Mouse (Mus musculus) hindbrain, embryonic 14.5 days (tissue): ENCODE results near the gene Fam71b. TPM values are rescaled to one million over a fixed set of nuclear protein-coding genes. Genes with fewer than 3 reads are reported as not detected.
"Not testable (repeated sequence)": the region's sequence is repeated elsewhere in the genome, so short reads cannot be mapped to it uniquely, and the experiment has no call there.

ENCODE experiments used
- ATAC-seq: fragments of 200-750 bp; cut with Nextera tagmentation; 2 replicates; pipeline ENCODE4 v1.8.0; 2017; ENCODE audit warnings: moderate number of reproducible peaks, mild to moderate bottlenecking, moderate TSS enrichment, moderate library complexity; ENCODE audit not compliant: low FRiP score
- DNase-seq: peaks from one replicate; pipeline ENCODE4 v3.0.0-alpha.2; 2015; ENCODE audit warnings: low spot score
- H3K27ac ChIP-seq: fragments of 300-500 bp; sonication (generic); 2 replicates; pipeline ENCODE4 v1.5.1; 2014; ENCODE audit warnings: mild to moderate bottlenecking, moderate library complexity
- H3K27me3 ChIP-seq: fragments of 300-500 bp; sonication (generic); 2 replicates; pipeline ENCODE4 v1.6.1; 2014; ENCODE audit warnings: mild to moderate bottlenecking, low read length, mixed read lengths; ENCODE audit not compliant: control insufficient read depth, insufficient read depth
- H3K36me3 ChIP-seq: fragments of 300-500 bp; sonication (generic); replicated peaks from 2 replicates; pipeline ENCODE4 v1.6.1; 2014; ENCODE audit not compliant: control insufficient read depth, insufficient read depth
- H3K4me1 ChIP-seq: fragments of 300-500 bp; sonication (generic); replicated peaks from 2 replicates; pipeline ENCODE4 v1.6.1; 2014; ENCODE audit warnings: antibody characterized with exemption, low read length, mixed read lengths; ENCODE audit not compliant: control insufficient read depth, insufficient read depth
- H3K4me2 ChIP-seq: fragments of 300-500 bp; sonication (generic); replicated peaks from 2 replicates; pipeline ENCODE4 v1.6.1; 2014; ENCODE audit warnings: mild to moderate bottlenecking, moderate library complexity
- H3K4me3 ChIP-seq: fragments of 300-500 bp; sonication (generic); replicated peaks from 2 replicates; pipeline ENCODE4 v1.5.1; 2014; ENCODE audit warnings: mild to moderate bottlenecking, low read length
- H3K9ac ChIP-seq: fragments of 300-500 bp; sonication (generic); 2 replicates; pipeline ENCODE4 v1.6.1; 2014
- H3K9me3 ChIP-seq: fragments of 300-500 bp; sonication (generic); 2 replicates; pipeline ENCODE4 v1.6.1; 2016; ENCODE audit warnings: low read length; ENCODE audit not compliant: control insufficient read depth
- WGBS: fragments of 180-500 bp; shearing (Covaris S2); extraction: QIAGEN DNeasy Blood & Tissue Kit; methylation state at CpG from one replicate; pipeline ENCODE4 v1.1.7; 2014; 5-methylcytosine and 5-hydroxymethylcytosine counted together
- polyA plus RNA-seq: library from polyadenylated mRNA; unstranded; fragments of >200 nt; fragmentation: Nextera tagmentation; extraction: Ambion mirVana; gene quantifications from 2 replicates; pipeline ENCODE4 v1.2.1, GENCODE M21; 2014

Fam71b gene
- polyA plus RNA-seq, 1 experiment from 2014 or later, result not detected

DNA sequence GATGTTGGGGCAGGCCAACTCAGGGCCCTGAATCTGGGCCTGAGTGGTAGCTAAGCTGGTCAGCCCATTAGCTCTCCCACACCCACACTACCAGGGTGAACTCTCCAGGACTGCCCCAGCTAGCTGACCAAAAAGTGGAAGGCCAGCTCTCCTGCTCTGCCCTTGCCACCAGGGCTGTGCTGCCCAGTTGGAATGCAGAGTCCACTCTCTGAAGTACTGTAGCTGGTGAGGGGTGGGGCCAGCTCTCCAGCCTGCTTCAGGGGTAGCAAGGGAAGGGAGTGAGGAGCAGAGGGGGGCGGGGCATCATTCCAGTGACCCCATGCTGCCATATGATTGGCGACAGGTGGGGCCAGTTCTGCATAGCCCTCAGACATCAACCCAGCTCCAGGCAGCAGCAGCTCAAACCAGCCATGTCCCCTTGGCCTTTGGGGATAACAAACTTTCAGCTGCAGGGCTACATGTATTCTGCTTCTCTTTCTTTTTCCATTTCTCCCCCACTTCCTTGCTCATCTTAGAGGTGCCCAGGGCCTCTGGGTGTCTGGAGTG is 13.7 kb downstream of the Fam71b start:
- DNase-seq, result no peak
- 39% methylated on average over 2 of the region's 2 CpGs for WGBS
- Histone ChIP-seq H3K27me3 (no peaks in the 10 kb centered on the region), H3K9me3 (no peaks in the 10 kb centered on the region), H3K4me3 (no peak overlapping the region), H3K27ac (no peak overlapping the region), H3K9ac (no peak overlapping the region), H3K36me3 (no peaks in the 10 kb centered on the region), H3K4me2 (no peak overlapping the region), H3K4me1 (no peaks in the 10 kb centered on the region)
- no peak for ATAC-seq

DNA sequence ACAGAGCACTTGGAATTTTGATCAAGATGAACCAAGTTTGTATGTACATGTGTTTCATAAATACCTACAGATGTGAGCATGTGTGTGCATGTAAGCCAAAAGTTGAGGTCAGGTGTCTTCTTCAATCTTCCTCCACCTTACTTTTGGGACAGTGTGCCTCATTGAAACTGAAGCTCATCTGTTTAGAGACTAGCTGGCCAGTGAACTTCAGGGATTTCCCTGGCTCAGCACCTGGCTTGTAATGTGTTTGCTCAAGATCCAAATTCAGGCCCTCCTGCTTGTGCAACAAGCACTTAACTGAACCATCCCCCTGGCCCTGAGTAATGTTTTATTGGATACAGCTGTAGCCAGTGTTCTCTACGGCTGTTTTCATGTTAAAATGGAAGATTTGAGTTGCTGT is 22.1 kb downstream of the Fam71b start:
- Histone ChIP-seq H3K9me3 (no peaks in the 10 kb centered on the region), H3K27ac (no peak overlapping the region), H3K4me2 (no peak overlapping the region), H3K9ac (no peak overlapping the region), H3K27me3 (no peaks in the 10 kb centered on the region), H3K36me3 (no peaks in the 10 kb centered on the region), H3K4me1 (no peaks in the 10 kb centered on the region), H3K4me3 (no peak overlapping the region)
- DNase-seq (no peak), ATAC-seq (no peak)
- 83% methylated on average over 1 of the region's 1 CpGs for WGBS

DNA sequence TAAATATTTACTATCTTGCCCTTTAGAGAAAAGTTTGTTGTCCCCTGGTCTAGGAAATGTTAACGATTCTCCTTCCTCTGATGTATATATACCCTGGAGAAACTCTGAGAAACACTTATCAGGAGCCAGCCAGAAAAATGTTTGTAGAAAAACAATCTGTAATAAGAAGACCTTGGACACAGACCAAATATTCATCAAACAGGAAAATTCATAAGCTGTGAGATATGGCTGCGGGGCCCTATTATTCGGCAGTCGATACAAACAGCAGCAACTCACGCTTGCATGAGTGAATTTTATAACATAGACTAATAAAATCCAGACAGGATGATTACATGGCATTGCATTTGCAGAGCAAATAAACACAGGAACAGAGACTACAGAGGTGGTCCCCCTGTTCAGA is 22.5 kb downstream of the Fam71b start:
- DNase-seq (no peak), ATAC-seq (no peak)
- Histone ChIP-seq H3K9ac (no peak overlapping the region), H3K27ac (no peak overlapping the region), H3K4me3 (no peak overlapping the region), H3K36me3 (no peaks in the 10 kb centered on the region), H3K9me3 (no peaks in the 10 kb centered on the region), H3K4me1 (no peaks in the 10 kb centered on the region), H3K27me3 (no peaks in the 10 kb centered on the region), H3K4me2 (no peak overlapping the region)
- 84% methylated on average over 5 of the region's 5 CpGs for WGBS

DNA sequence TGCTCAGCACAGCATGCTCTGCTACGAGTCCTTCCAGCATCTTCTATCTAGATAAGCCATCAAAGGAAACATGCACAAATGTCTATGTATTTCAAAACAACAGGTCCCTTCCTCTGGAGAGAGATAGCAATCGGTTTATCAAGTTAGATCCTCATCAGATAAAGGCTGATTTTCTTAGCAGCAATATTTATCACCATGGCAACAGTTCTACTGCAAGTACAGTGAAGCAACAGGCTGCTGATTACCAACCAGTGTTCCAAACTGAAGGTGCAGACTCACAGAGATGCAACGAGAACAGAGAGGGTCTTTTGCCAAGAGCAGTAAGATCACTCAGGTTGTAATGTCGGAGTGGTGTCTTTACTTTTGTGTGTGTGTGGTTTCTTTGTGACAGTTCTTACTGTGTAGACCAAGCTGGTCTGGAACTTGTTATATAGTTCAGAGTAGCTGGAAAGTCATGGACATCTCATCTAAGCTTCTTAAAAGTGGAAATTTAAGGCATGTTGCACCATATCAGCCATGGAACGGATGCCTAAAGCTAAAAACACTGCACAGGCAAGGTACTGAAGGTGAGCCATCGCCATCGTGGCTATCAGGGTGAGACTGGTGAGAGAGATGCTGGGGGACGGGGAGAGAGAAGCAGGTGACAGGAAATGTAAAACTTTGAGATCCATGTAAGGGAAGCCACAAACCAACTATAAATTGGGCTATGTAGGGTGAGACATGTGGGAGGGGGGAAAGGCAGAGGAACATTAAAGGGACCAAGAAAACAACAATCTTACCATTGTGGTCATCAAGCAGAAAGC is 24.9 kb downstream of the Fam71b start:
- Histone ChIP-seq H3K36me3 (no peaks in the 10 kb centered on the region), H3K4me2 (no peak overlapping the region), H3K4me3 (no peak overlapping the region), H3K27ac (no peak overlapping the region), H3K9me3 (no peaks in the 10 kb centered on the region), H3K4me1 (no peaks in the 10 kb centered on the region), H3K9ac (no peak overlapping the region), H3K27me3 (no peaks in the 10 kb centered on the region)
- WGBS, result 85% methylated on average over 8 of the region's 8 CpGs
- DNase-seq (no peak), ATAC-seq (no peak)

DNA sequence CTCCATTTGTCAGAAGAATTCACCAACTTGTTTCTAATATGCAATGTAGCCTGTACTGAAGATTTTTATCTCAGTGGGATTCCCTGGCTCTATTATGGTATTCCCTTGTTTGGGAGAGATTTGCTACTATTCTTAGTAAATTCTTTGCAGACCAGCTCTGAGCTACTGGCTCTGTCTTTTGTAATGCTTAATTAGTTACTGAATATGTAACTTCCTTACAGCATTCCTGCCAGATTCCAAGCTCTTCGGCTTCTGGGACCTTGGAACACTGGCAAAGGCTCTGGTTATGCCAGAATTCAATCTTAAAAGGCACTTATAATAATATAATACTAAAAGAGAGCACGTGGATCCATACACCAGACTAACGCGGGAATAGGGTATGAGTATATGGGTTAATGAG is 31.8 kb downstream of the Fam71b start:
- H3K4me2 ChIP-seq, H3K36me3 ChIP-seq, H3K27ac ChIP-seq, H3K27me3 ChIP-seq, H3K4me3 ChIP-seq, H3K9ac ChIP-seq, H3K4me1 ChIP-seq, ATAC-seq, H3K9me3 ChIP-seq, DNase-seq: not testable (repeated sequence)
- WGBS, result 37% methylated on average over 4 of the region's 4 CpGs

DNA sequence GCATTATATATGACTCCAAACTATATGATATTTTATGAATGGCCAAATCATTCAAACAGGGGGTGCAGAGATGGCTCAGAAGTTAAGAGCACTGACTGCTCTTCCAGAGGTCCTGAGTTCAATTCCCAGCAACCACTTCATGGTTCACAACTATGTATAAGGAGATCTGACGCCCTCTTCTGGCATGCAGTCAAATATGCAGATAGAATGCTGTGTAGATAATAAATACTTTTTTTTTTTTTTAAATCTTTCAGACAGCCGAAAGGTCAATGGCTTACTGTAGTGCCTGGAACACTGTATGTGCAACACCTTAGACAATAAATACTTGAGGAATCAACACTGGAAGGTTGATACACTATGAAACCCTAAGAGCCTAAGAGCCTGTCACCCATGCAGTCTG is 33.8 kb downstream of the Fam71b start:
- H3K9ac ChIP-seq, result no peak overlapping the region
- H3K9me3 ChIP-seq, result no peaks in the 10 kb centered on the region
- WGBS, result 97% methylated on average over 2 of the region's 2 CpGs
- H3K4me3 ChIP-seq, result no peak overlapping the region
- no peak for DNase-seq
- H3K4me2 ChIP-seq, result no peak overlapping the region
- ATAC-seq, result no peak
- H3K4me1 ChIP-seq, result no peaks in the 10 kb centered on the region
- H3K27ac ChIP-seq, result no peak overlapping the region
- no peaks in the 10 kb centered on the region for H3K27me3 ChIP-seq
- no peaks in the 10 kb centered on the region for H3K36me3 ChIP-seq

DNA sequence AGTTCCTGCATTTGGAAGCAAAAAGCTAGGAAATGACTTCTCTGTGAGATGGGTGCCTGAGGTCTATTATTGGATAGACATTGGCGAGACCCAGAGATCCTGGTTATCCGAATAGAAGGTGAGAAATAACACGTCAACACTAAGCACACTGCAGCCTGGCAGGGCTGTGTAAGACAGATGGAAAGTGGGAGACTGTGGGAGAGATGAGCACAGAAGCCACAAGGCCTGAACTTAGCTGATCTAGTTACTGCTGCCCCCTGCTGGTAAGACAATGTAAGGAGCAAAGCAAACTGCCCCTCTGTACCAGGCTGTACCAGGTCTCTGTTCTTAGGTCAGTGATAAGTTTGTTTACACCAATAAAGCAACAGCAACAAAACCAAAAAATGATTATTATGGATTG is 34.8 kb downstream of the Fam71b start:
- WGBS, result 32% methylated on average over 3 of the region's 3 CpGs
- Histone ChIP-seq H3K27ac (no peak overlapping the region; the same call in 1 of the 2 replicates), H3K27me3 (no peaks in the 10 kb centered on the region), H3K9me3 (no peaks in the 10 kb centered on the region), H3K36me3 (no peaks in the 10 kb centered on the region), H3K4me3 (no peak overlapping the region), H3K9ac (no peak overlapping the region), H3K4me1 (no peaks in the 10 kb centered on the region; the same call in 1 of the 2 replicates), H3K4me2 (no peak overlapping the region)
- ATAC-seq (peak; percentile 91), DNase-seq (peak; percentile 87)

DNA sequence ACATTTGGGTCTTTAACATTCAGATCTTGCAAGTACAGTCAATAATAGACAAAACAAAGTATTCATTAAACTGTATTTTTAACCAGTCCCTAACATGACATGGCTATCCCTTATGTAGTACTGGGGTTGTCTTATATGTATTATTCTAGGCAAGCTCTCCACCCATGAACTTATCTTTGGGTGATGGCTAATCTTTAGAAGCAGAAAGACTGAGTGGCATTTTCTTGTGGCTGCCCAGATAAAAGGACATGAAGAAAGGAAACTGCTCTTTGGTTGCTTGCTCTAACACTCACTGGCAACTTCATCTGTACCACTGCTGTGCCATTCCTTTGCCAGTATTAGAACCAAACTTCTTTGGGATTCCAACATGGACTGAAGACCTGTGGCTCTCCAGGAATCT is 39.0 kb downstream of the Fam71b start:
- Histone ChIP-seq H3K4me1 (peaks cover 5% of the 10 kb centered on the region), H3K9me3 (no peaks in the 10 kb centered on the region), H3K27me3 (no peaks in the 10 kb centered on the region), H3K36me3 (peaks cover 9% of the 10 kb centered on the region; the same call in 1 of the 2 replicates), H3K27ac (no peak overlapping the region), H3K9ac (no peak overlapping the region), H3K4me2 (no peak overlapping the region), H3K4me3 (no peak overlapping the region)
- no peak for ATAC-seq
- no peak for DNase-seq

DNA sequence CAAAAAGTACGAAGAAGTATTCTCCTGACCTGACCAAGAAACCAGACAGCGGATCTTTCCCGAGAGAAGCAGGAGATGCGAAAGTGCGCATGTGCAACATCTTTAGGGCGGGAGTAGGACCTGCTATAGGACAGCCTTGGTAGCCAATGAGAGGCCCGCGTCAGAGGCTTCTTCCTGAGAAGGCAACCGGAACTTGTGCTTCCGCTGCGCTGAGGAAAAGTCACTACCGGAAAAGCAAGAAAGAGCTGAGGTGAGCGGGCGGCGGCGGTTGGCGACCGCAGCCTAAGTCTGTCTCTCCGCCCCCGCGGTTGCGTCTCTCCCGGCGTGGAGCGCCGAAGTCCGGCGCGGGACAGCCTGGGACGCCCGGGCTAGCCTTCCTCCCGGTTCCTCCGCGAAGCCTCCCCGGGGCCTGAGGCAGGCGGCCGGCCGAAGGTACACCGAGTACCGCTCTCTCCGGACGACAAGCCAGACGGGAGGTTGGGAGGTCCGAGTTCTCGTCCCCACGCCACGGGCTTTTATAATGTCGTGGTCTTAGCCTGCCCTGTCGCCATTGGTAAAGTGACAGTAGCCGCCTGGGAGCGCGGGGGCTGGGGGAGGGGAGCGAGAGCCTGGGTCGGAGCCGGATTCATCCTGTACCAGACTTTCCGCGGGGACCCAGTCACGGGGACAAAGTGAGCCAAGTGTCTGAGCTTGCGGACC is 40.5 kb downstream of the Fam71b start, which contains the start of gene Med7:
TSS of gene Med7 (plus strand) at position 166 of the 699 bp plus-strand sequence.
- H3K36me3 ChIP-seq, result peaks cover 21% of the 10 kb centered on the region
- H3K4me3 ChIP-seq, result peak within 1 kb of the TSS; percentile 79
- under 1% methylated on average over 58 of the region's 59 CpGs for WGBS
- peak within 1 kb of the TSS; percentile 79 for H3K27ac ChIP-seq
- H3K9me3 ChIP-seq, result no peaks in the 10 kb centered on the region
- H3K27me3 ChIP-seq, result no peaks in the 10 kb centered on the region
- peaks cover 5% of the 10 kb centered on the region for H3K4me1 ChIP-seq
- peak within 1 kb of the TSS; percentile 76 for H3K9ac ChIP-seq
- peak; percentile 99 for ATAC-seq
- H3K4me2 ChIP-seq, result peak within 1 kb of the TSS; percentile 93
- DNase-seq, result peak; percentile 91
